Mouse (Mus musculus) midbrain, embryonic 16.5 days (tissue): ENCODE data around the gene Smim24. TPM values are rescaled to one million over a fixed set of nuclear protein-coding genes. Genes with fewer than 3 reads are reported as not detected.
A peak's percentile ranks its signal among the peaks of the same experiment; 100 is the strongest.

Experiments
- ATAC-seq: fragments of 200-750 bp; cut with Nextera tagmentation; 2 replicates; pipeline ENCODE4 v1.8.0; 2017; ENCODE audit warnings: moderate TSS enrichment
- H3K27ac ChIP-seq: fragments of 300-500 bp; sonication (generic); 2 replicates; pipeline ENCODE4 v1.5.1; 2014; ENCODE audit warnings: mild to moderate bottlenecking, low read length, mixed read lengths
- H3K27me3 ChIP-seq: fragments of 300-500 bp; sonication (generic); 2 replicates; pipeline ENCODE4 v1.6.1; 2014; ENCODE audit warnings: low read depth, low read length, mixed read lengths; ENCODE audit not compliant: control insufficient read depth, insufficient read depth
- H3K36me3 ChIP-seq: fragments of 300-500 bp; sonication (generic); 2 replicates; pipeline ENCODE4 v1.6.1; 2014; ENCODE audit warnings: mild to moderate bottlenecking, low read length, moderate library complexity, mixed read lengths; ENCODE audit not compliant: control insufficient read depth, insufficient read depth
- H3K4me1 ChIP-seq: fragments of 300-500 bp; sonication (generic); 2 replicates; pipeline ENCODE4 v1.6.1; 2014; ENCODE audit warnings: mild to moderate bottlenecking, low read length, mixed read lengths; ENCODE audit not compliant: control insufficient read depth, insufficient read depth
- H3K4me2 ChIP-seq: fragments of 300-500 bp; sonication (generic); 2 replicates; pipeline ENCODE4 v1.6.1; 2014; ENCODE audit warnings: mild to moderate bottlenecking, low read length, mixed read lengths
- H3K4me3 ChIP-seq: fragments of 300-500 bp; sonication (generic); 2 replicates; pipeline ENCODE4 v1.5.1; 2014; ENCODE audit warnings: low read depth, mild to moderate bottlenecking, low read length, moderate library complexity, mixed read lengths
- H3K9ac ChIP-seq: fragments of 300-500 bp; sonication (generic); 2 replicates; pipeline ENCODE4 v1.6.1; 2014; ENCODE audit warnings: low read depth, low read length, mixed read lengths
- H3K9me3 ChIP-seq: fragments of 300-500 bp; sonication (generic); replicated peaks from 2 replicates; pipeline ENCODE4 v1.6.1; 2014; ENCODE audit warnings: mild to moderate bottlenecking, low read length, mixed read lengths; ENCODE audit not compliant: control insufficient read depth, poor library complexity, severe bottlenecking
- WGBS: fragments of 180-500 bp; shearing (Covaris S2); extraction: QIAGEN DNeasy Blood & Tissue Kit; methylation state at CpG from one replicate; pipeline ENCODE4 v1.1.7; 2014; 5-methylcytosine and 5-hydroxymethylcytosine counted together
- polyA plus RNA-seq: library from polyadenylated mRNA; unstranded; fragments of >200 nt; fragmentation: Nextera tagmentation; extraction: Ambion mirVana; gene quantifications from 2 replicates; pipeline ENCODE4 v1.2.1, GENCODE M21; 2015

Gene Smim24
- polyA plus RNA-seq, 1 experiment from 2014 or later = 1.4 TPM

DNA sequence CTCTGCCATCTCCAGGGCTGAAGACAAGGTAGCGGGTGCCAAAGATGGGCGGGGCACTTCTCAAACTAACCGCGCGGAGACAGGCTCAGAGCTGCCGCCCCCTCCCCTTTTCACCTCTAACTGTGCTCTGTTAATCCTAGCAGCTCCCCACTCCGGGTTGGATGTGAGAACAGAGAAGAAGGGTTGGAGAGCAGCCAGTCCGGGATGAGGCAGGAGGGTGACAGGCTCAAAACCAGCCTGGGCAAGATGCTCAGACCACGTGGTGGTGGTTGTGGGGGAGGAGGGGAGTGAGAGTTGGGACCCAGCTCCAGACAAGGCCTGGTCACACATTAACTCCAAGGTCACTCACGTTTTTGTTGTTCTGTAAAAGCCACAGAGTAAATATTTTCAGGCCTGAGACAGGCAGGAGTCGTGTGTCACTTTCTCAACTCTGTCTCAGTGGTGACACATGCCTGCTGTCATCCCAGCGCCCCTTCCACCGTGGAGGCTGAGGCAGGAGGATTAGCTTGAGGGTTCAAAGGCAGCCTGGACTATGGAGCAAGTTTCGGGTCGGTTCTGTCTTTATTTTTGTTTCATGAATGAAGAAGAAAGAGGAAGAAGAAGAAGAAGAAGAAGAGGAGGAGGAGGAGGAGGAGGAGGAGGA, 38.8 kb downstream of the Smim24 start:
- Histone ChIP-seq H3K4me3 (peak overlapping the region; percentile 75), H3K4me2 (peak overlapping the region; percentile 89), H3K27ac (peak overlapping the region; percentile 94), H3K9ac (peak overlapping the region; percentile 91), H3K4me1 (peaks cover 30% of the 10 kb centered on the region), H3K27me3 (peaks cover 8% of the 10 kb centered on the region), H3K36me3 (no peaks in the 10 kb centered on the region), H3K9me3 (no peaks in the 10 kb centered on the region)
- ATAC-seq = peak; percentile 0; the same call in 1 of the 2 replicates
- WGBS = 11% methylated on average over 15 of the region's 15 CpGs

- Histone ChIP-seq H3K27ac (peak overlapping the region; percentile 50; the same call in 1 of the 2 replicates), H3K4me3 (peak overlapping the region; percentile 23), H3K4me2 (peak overlapping the region; percentile 61), H3K36me3 (no peaks in the 10 kb centered on the region), H3K4me1 (peaks cover 23% of the 10 kb centered on the region), H3K27me3 (peaks cover 7% of the 10 kb centered on the region), H3K9ac (peak overlapping the region; percentile 51), H3K9me3 (no peaks in the 10 kb centered on the region)
- peak; percentile 6 for ATAC-seq
- 65% methylated on average over 21 of the region's 21 CpGs for WGBS
Observed at GRCm38 (mm10) chr10:81432169-81432867, 39.5 kb downstream of the Smim24 start.

DNA sequence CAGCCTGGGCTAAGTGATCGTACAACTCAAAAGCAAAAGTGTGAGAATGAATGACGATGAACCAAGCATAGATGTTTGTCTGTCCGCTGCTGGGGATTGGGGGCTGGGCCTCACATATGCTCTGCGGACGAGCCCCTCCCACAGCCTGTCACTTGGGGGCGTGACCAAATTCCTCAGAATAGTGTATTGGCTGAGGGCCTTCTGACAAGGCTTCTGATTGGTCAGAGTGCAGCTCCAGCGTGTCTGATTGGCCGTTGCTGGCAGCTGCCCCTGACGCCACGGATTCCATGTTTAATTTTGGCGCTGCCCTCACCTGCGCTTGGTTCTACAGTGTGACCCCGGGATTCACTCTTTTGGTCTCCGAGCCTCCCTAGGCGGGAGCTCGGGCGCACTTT, 40.0 kb downstream of the Smim24 start:
- peak overlapping the region; percentile 54 for H3K9ac ChIP-seq

GRCm38 (mm10) chr10:81433541-81434289, 40.9 kb downstream of the Smim24 start:
- H3K4me3 ChIP-seq = no peak overlapping the region
- H3K27me3 ChIP-seq = no peaks in the 10 kb centered on the region; the same call in 1 of the 2 replicates
- no peak overlapping the region; the same call in 1 of the 2 replicates for H3K4me2 ChIP-seq
- peaks cover 22% of the 10 kb centered on the region for H3K4me1 ChIP-seq
- no peak for ATAC-seq
- no peaks in the 10 kb centered on the region for H3K9me3 ChIP-seq
- peak overlapping the region; percentile 54; the same call in 1 of the 2 replicates for H3K9ac ChIP-seq
- H3K27ac ChIP-seq = no peak overlapping the region
- no peaks in the 10 kb centered on the region for H3K36me3 ChIP-seq
- 72% methylated on average over 26 of the region's 26 CpGs for WGBS

More for the DNA sequence above, 40.0 kb downstream of the Smim24 start:
- Histone ChIP-seq H3K9me3 (no peaks in the 10 kb centered on the region), H3K36me3 (no peaks in the 10 kb centered on the region), H3K4me1 (peaks cover 22% of the 10 kb centered on the region), H3K27me3 (peaks cover 3% of the 10 kb centered on the region), H3K27ac (peak overlapping the region; percentile 50; the same call in 1 of the 2 replicates), H3K4me2 (peak overlapping the region; percentile 61), H3K4me3 (peak overlapping the region; percentile 30)
- ATAC-seq = peak; percentile 89
- WGBS = 5% methylated on average over 17 of the region's 17 CpGs

DNA sequence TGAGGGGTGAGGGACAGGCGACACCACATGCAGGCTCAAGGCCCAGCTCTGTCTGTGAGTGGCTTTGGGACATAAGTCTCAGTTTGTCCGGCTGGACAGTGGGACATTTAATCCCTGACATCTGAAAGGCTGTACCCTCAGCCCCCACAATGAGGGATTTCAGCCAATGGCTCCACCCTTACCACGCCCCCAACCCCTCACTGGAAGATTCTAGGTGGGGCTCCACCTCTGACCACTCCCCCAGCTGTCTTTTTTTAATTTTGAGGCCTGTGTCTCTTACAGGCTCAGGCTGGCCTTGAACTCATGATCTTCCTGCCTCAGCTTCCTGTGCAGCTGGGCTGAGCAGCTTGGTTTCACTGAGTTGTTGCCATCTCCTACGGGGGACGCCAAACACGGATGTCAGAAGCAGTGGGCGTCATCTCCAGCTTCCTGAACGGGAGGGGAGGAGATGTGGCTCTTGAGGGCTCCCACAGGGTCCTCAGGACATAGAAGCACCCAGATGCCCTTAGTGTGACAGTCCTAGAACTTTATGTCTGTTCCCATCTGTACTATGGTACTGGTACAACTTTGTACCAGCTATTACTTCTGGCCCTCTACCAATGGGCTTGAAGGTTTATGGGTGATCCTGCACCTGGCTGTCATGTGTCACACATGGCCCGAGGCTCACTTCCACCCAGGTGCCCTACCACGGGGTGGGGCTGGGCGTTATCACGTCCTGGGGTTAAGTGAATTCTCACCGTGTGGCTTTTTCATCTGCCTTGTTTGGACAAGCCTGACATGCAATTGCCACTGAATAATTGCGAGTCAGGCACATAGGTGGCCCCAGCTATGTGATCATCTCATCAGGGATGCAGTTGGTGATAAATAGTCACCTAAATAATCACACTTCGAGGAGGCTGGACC, 41.8 kb downstream of the Smim24 start:
- 66% methylated on average over 15 of the region's 15 CpGs for WGBS
- 0 out of 2 replicates have a peak overlapping the region, but pooled peaks have one; percentile 6 for H3K9ac ChIP-seq
- ATAC-seq = no peak
- H3K36me3 ChIP-seq = no peaks in the 10 kb centered on the region
- H3K4me1 ChIP-seq = peaks cover 18% of the 10 kb centered on the region
- no peak overlapping the region for H3K4me2 ChIP-seq
- peak overlapping the region; percentile 66; the same call in 1 of the 2 replicates for H3K27ac ChIP-seq
- no peaks in the 10 kb centered on the region for H3K9me3 ChIP-seq
- H3K27me3 ChIP-seq = no peaks in the 10 kb centered on the region; the same call in 1 of the 2 replicates
- H3K4me3 ChIP-seq = no peak overlapping the region

GRCm38 (mm10) chr10:81435436-81435835, 42.6 kb downstream of the Smim24 start:
- H3K9me3 ChIP-seq = no peaks in the 10 kb centered on the region
- no peak overlapping the region for H3K4me3 ChIP-seq
- H3K27ac ChIP-seq = peak overlapping the region; percentile 66
- peaks cover 15% of the 10 kb centered on the region for H3K4me1 ChIP-seq
- no peak overlapping the region for H3K4me2 ChIP-seq
- H3K27me3 ChIP-seq = no peaks in the 10 kb centered on the region; the same call in 1 of the 2 replicates
- H3K9ac ChIP-seq = no peak overlapping the region
- ATAC-seq = no peak
- 61% methylated on average over 3 of the region's 3 CpGs for WGBS
- no peaks in the 10 kb centered on the region for H3K36me3 ChIP-seq

DNA sequence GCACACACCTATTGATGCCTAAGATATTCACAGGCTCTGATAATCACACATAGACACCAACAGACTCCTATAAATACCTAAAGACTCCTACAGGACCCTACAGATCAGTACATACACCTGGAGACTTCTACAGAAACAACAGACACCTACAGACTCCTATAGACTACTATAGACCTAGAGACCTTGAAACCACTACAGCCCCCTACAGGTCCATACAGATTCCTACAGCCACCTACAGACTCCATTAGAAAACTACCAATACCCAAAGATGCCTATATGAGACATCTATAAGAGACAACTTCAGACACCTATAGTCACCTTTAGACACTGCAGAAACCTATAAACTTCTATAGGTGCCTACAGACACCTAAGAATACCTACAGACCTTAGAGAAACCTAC, 48.2 kb downstream of the Smim24 start:
- H3K9ac ChIP-seq = no peak overlapping the region
- H3K36me3 ChIP-seq = no peaks in the 10 kb centered on the region
- H3K4me3 ChIP-seq = no peak overlapping the region
- no peak overlapping the region for H3K4me2 ChIP-seq
- H3K27ac ChIP-seq = no peak overlapping the region
- no peaks in the 10 kb centered on the region for H3K9me3 ChIP-seq
- no peaks in the 10 kb centered on the region for H3K4me1 ChIP-seq
- peaks cover 5% of the 10 kb centered on the region for H3K27me3 ChIP-seq
- no peak for ATAC-seq
